Mouse (Mus musculus) granulocyte monocyte progenitor cell, adult 5-6 weeks (primary cell): ENCODE data around the gene Bco2. TPM values are rescaled to one million over a fixed set of nuclear protein-coding genes. Genes with fewer than 3 reads are reported as not detected.

Experiments
- ATAC-seq: replicated peaks from 2 replicates; pipeline ENCODE4 v1.8.0; 2016; ENCODE audit warnings: mild to moderate bottlenecking, moderate TSS enrichment, inconsistent platforms; ENCODE audit not compliant: poor library complexity, severe bottlenecking
- total RNA-seq, 2 experiments: library from RNA; stranded (forward) in 1 of 2; stranded (reverse) in 1 of 2; fragments of 200-712, 200-1000 nt in 1 of 2; fragments of >200 nt in 1 of 2; fragmentation: Nextera tagmentation in 1 of 2; gene quantifications; 2 replicates each; pipeline ENCODE4 v1.2.3; 2014 to 2017

Gene Bco2
- total RNA-seq (2014; fragmentation: Nextera tagmentation) = not detected in 2 replicates
- total RNA-seq (2017) = 0.62 and 1.0 TPM in 2 replicates

DNA sequence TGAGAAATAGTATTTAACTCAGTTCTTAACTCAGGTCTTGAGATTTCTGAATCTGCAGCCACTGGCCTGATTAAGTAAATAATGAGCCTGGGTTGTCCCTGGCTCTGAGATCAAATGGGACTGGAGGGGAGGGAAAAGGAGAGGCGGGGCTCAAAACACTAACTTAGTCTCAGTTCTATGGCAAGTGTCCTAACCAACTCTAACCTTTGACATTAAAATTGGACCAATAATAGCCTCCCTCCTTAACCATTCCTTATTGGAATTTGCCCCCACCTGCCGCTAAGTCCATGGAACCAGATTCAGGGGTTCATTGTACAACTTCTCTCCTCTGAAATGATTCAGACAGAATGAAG lies at the start of gene Bco2:
Gene Bco2 (minus strand): TSS at position 88 of the 353 bp plus-strand sequence.
- ATAC-seq = no peak

DNA sequence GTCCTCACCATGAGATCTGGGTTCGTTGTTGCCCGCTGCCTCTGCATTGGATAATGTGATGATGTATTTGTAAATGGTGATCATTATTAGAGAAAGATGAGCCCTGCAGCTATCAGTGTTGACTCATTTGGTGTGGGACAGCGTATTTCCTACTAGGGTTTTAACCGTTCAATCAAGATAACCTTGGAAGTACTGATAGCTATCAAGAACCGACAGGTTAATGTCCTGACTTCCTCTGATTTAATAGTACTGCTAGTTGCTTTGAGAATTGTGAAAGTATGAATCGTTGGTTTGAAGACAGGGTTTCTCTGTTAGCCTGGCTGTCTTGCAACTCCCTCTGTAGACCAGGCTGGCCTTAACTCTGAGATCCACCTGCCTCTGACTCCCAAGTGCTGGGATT lies 49.4 kb upstream of the Bco2 start:
- no peak for ATAC-seq

DNA sequence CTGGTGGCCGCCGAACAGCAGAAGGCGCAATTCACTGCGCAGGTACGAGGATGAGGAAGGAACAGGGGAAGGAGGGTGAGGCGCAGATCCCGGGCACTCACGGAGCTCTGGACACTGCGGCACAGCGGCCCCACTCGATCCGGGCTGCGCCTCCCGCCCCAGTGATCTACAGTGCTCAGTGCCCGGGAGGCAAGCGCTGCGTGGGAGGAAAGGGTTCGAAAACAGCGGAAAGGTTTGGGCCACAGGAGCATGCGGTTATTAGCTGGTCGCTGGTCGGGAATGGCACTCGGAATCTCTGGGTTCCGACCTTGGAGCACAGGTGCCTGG lies 49.0 kb upstream of the Bco2 start:
- no peak for ATAC-seq

DNA sequence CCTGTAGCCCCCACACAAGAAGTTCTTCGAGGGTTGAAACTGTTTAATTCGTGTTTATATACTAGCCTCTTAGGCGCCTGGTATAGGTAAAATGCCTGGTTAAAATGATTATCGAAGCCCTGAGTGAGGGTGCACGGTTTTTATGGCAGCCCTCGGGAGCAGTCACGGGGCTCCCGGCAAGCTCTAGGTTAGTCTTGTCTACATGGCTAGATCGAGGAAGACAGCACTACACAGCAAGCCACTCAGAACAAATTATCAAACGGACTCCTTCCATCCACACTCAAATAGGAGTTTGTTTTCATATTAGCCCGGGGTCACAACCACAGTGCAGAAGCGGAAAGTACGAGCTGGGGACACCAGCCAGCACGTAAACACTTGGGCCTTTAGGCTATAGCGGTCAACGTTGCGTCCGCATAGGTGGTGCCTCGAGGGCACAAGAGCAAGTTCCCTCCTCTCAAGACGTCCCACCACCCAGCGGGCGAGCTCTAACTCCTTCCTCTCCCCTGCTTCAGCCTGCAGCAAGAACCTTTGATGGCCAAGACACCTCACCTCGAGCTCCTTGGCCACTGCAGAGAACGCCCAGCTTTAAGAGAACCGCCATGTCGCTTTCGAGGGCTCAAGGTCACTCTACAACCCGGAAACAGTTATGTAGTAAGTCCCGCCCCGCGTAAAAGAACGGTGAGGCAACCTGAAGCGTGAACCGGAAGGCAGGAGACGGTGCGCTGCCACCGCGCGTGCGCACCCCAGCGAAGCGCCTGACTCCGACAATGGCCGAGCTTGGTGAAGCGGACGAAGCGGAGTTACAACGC lies 48.4 kb upstream of the Bco2 start, which contains the start of the genes Sdhd and Timm8b:
Gene Sdhd (minus strand): TSS at position 624 of the 809 bp plus-strand sequence.
Gene Timm8b (plus strand): TSS at position 722 of the 809 bp plus-strand sequence.
- peak; percentile 95 for ATAC-seq

DNA sequence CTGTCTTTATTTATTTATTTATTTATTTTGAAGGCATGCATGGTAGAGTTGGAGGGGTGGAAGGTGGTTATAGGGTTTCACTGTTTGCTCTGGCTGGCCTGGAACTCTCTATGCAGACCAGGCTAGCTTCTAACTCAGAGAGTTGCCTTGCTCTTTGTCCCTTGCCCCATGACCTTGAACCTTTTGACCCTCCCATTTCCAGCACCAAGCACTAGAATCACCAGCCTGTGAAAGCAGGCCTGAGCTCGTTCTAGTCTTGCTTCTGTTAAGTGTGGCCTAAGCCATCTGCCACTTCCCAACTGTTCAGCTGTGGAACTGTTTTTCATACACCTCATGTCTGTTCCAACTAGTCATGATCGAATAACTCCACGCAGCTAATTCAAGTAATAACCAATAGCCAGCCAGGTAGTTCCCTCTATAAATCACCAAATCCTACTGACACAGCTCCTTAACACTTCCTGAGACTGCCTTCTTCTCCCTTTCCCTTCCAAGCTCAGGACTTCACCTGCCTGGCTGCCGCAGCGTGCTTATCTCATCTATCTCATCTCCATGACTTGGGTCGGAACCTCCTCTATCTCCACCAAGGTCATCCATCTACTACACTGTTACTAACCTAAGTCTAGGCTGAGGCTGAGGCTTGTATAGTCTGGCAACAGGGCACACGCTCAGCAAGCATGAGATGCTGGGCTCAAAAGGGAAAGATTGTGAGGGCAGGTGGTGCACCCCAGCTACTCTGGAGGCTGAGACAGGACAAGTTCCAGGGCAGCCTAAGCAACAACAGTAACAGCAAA lies 47.3 kb upstream of the Bco2 start:
- no peak for ATAC-seq

DNA sequence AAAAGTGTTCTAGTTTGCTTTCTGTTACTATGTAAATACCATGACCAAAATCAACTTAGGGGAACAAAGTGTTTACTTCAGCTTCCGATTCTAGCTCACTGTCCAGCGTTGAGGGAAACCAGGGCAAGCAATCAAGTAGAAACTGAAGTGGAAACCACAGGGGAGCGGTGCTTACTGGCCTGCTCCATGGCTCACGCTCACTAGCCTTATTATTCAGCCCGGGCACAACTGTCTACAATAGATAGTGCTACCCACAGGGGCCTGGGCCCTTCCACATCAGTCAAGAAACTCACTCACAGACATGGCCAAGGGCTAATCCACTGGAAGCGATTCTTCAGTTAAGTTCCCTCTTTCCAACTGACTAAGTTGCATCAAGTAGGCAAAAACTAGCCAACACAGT lies 46.6 kb upstream of the Bco2 start:
- ATAC-seq = no peak

DNA sequence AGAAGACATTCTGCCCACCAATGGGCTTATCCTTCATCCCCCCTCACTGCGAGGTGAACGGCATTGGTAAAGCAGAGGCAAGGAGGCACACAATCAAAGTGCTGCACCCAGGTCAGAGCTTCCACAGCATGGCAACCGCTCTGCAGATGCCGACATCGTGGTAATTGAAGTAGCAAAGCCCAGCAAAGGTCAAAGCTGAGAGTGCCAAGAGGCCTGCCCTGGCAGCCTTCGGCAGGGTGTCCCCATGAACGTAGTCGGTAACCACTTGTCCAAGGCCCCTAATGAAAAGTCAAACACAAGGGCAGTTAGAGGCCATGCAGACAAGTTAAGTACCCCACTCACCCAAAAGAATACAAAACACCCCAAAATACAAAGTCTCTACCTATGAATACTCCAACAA lies 42.0 kb upstream of the Bco2 start:
- no peak for ATAC-seq

DNA sequence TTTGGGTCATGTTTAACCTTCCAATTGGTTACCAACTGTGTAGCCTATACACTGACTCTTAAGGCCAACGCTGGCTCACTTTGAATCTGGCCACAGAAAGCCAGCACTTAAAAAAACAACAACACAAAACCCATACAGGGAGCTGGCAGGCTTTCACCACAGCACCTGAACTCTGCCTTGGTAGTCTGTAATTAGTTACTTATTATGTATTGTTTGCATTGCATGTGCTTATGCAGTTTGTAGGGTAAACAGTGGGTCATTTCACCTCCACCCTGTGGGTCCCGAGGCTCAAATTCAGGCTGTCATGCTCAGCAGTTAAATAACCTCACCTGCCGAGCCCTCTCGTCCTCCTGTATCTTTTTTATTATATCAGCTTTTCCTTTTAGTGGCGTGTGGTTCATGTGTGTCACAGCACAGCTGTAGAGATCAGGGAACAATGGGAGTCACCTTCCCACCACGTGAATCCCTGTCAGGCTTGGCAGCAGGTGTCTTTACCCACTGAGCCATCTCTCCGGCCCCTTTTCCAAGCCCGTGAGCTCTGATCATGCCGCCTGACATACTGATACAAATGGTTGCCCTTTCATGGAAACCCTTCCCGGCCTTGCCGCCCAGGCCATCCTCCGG lies 39.9 kb upstream of the Bco2 start:
- ATAC-seq = no peak

DNA sequence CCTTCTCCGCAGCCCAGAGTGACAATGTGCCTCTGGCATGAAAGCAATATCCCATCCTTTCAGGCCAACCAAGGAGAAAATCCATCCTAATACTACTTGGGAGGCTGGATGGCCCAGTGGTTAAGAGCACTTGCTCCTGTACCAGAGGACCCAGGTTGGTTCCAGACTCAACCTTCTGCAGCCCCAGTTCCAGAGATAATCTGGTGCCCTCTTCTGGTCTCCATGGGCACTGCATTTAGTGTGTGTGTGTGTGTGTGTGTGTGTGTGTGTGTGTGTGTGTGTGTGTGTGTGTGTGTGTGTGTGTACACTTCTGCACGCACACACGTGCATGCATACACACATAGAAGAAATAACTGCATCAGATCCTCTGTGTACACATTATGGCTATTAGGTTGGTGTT lies 38.6 kb upstream of the Bco2 start:
- peak; percentile 51 for ATAC-seq

DNA sequence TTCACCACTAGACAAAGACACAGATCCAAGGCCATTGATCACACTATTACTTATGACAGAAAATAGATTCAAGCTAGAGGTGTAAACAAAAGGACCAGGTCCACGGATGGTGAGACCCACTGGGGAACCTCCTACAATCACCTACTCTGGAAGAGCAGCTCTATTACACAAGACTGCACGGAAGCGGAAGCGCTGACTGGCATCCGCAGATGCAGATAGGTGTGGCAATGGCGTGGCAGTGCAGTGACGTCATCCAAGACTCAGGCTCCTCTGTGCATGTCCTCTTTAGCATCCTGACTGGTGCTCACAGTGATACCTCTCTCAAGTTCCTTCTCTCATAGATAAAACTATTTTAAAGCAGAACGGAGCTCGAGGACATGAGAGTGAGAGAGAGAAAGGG lies 38.0 kb upstream of the Bco2 start:
- ATAC-seq = peak; percentile 79

DNA sequence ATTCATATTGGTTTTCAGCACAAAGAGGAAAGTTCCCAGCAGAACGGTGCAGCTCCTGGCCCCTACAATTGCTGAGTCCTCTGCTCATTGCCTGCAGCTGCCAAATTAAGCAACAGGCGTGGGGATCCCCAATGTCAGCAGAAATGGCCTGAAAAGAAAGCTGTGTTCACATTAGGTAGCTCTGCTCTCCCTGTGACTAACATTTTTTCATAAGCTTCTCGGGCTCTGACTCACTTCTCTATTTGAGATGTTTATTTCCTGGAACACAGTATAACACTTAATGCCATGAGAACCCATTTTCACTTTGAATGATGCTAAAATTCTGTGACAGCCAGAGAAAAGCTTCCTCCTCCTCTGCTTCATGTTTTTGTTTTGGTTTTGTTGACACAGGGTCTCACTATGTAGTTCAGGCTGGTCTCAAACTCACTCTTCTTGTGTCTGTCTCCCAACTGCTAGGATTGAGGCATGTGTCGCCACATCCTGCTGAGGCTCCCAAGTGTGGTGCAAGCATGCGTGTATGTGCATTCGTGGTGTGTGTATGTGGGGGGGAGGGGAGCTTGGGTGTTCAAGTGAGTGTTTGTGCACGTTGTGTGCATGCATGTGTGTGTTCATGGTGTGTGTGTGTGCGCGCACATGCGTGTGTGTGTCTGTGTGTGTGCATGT lies 36.0 kb upstream of the Bco2 start:
- ATAC-seq = peak; percentile 78

DNA sequence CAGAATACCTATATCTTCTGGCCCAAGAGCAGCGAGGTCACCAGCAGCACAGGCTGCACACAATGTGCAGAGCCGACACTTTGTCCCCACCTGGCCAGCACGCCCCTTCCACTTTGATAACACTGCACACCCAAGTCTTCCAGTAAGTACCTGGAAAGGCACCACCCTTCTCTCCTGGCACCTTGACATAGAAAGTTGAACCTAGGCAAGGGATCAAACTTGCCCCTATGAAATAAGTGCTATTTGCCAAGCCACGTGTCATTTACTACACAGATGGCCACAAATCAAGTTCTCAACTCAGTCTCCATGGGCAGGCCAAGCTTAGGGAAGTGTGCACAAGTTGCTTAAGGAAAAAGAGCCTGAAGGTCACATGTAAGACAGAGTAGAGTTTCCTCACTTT lies 32.0 kb upstream of the Bco2 start:
- no peak for ATAC-seq

DNA sequence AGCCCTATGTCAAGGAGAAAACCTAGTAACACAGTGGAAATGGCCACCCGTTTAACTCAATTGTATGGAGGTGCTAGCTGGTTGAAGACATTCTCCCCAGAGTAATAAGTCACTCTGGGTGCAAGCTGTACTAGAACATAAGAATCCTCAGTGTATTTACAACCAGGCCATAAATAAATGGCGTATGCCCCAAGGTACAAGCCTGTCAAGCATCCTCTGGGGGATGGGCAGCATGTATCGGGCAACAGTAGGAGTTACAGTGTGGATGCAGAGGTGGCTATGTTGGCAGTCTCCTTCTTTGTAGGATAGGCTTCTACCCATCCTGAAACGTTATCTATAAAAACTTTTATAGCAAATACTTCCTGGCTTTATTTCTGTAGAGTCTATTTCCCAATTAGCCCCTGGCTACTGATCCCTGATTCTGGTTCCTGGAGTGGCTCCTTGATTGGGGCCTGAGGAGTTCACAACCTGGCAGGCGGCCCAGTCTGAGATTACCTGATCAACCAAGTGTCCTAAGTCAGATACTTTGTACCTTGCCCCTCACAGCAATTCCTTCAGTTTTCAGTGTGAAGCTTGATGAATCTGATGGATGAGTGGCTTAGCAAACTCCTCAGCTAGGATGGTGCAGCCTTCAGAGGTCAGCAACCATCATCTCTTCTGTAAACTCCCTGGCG lies 30.3 kb upstream of the Bco2 start:
- ATAC-seq = no peak

DNA sequence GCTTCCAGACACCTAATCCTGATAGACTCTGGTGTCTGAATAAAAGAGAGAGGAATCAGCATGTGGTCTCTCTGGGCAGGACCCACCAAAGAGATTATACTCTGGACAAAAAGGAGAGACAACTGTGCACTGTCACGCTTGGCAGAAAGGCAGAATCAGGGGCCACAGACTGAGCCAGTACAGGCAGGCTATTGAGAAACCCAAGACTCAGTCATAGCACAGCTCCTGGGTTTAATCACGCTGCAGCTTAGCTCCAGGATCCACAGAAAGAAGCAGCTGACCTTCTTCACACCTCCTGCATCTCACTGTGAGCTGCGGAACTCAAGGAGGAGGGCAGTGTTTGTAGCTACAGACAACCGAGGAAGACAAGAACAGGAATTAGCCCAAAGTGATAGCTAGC lies 25.4 kb upstream of the Bco2 start:
- no peak for ATAC-seq

DNA sequence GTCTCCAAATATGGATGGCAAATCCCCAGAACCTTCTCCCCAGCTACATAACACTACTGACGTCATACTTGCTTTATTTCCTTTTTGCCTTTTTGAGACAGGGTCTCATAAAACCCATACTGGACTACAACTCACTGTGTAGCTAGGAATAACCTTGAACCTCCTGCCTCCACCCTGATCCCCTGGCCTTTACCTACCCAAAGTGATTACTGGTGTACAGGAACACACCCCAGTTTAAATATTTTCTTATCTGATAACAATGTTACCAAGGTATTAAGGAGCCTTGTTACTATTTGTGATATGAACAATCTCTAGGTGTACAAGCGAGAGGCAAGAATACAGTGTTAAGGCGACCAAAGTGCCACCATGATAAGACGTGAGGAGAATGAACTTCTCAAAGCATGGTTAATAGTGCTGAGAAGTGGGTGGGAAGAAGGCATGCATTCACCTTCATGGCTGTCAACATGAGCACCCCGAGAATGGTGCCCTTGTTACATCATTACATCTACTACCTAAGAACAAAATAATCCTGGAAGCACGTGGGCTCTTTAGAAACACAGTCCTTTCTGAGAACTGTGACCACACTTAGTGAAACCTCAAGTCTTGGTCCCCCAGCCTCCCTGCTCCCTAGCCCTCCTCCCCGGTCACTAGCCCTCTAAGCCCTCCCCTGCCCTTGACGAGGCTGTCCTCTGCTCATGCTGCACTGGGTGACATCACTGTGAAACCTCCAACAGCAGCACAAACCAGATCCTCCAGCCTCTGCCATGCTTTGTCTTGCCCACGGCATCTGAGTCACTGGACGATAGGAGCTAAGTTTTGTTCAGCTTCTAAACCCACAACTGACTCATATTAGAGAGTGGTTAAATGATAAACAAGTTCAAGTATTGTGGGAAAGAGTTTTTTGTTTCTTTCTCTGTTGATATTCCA lies 14.9 kb upstream of the Bco2 start:
- ATAC-seq = no peak

DNA sequence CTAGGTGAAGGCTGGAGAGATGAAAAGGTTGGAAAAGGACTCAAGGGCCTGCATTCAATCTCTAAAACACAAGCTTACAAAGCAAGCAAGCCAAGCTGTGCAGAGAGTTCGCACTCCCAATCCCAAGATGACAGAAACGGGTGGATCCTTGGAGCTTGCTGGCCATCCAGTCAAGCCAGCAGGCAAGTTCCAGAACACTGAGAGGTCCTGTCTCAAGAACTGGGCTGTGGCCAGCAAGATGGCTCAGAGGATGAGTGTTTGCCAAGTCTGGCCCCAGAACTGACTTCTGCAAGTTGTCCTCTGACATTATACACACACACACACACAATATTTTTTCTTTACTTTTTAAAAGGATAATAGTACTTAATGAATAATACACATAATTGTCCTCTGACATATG lies 12.9 kb upstream of the Bco2 start:
- ATAC-seq = no peak

DNA sequence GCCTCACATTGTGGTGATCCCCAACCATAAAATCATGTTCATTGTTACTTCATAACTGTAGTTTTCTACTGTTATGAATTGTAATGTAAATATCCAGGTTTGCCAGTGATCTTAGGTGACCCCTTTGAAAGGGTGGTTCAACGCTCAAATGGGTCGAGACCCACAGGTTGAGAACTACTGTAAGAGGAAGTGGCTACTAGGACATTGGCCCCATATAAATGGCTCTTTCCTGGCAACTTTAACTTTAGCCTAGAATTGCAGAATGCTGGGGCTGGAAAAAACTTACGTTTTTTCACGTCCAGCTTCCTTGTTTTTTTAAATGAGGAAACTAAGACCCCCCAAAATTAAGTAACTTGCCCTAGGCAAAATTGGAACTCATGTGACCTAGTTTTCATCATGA lies 12.4 kb upstream of the Bco2 start:
- ATAC-seq = peak; percentile 95

DNA sequence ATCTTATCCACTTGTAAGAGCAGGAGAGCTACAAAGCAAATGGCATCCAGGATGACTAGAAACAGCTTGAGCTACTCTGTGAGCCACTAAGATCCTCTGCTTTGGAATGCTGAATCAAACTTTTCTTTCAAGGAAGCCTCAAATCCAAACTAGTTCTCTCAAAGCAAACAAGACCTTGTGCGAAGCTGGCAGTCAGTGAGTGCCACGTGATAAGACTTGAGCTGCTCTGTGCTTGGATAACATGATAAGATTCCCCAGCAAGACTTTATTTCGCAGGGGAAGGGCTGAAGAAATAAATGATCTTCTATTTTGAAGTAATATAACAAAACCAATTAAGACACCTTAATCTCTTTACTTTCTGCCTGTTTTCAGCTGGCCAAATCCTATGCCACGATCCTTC lies 11.0 kb upstream of the Bco2 start:
- ATAC-seq = no peak

DNA sequence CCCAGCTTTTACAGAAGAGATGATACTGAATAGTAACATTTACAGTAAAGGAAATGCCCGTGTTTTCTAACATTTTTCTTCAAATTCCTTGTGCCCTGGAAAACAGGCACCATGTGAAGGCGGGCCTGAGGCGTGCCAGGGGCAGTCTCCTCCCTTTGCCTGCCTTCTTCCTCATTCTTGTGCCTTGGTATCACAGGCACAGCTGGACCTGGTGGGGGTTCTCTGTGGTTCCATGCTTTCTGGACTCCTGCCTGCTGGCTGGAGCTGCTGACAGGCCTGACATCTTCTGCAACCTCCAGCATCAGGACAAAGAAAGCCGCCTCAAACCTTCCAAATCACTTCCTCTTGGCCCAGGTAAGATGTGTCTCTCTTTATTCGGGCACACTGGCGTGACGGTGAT lies 10.2 kb upstream of the Bco2 start:
- peak; percentile 62 for ATAC-seq
